Mouse (Mus musculus): ENCODE data around the gene Wfdc9.

GRCm38 (mm10) chr2:164656483-164656882 is at the start of gene Wfdc9:
- TF ChIP-seq CTCF (IDR thresholded peaks at IDR 0.05) = no peak
- TF ChIP-seq EP300 (IDR thresholded peaks at IDR 0.05; ENCODE audit: insufficient read depth, low read depth, low read length) = no peak
- TF ChIP-seq POLR2A (IDR thresholded peaks at IDR 0.05; ENCODE audit: insufficient read depth, low read depth, low read length) = no peak
